Mouse (Mus musculus): Measurements from ENCODE around the gene Cradd. TPM values are rescaled to one million over a fixed set of nuclear protein-coding genes. Genes with fewer than 3 reads are reported as not detected.

Gene Cradd
- polyA plus RNA-seq, 1 experiment from 2014 or later = 13.2 TPM

DNA sequence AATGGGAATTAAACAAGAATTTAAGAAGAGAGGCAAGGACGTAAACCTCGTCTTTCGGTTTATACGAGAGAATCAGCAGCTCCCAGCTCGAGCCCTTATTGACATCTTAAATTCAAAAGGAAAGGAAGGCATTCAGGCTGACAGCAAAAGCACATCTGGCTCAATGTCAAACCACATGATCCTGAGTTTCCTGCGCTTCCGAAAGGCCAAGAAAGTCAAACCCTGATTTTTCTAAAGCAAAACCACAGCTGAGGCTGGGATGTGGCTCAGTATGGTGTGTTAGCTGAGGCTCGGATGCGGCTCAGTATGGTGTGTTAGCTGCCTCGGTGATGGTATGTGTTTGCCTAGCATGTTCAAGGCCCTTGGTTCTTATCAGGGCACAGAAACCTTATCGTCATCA, 26.9 kb downstream of the Cradd start:
- no peak overlapping the region for H3K27ac ChIP-seq
- 0 out of 2 replicates have a peak, but pooled peaks cover 3% of the 10 kb centered on the region for H3K36me3 ChIP-seq (replicated peaks)
- H3K27me3 ChIP-seq (ENCODE audit: poor library complexity, severe bottlenecking) = no peaks in the 10 kb centered on the region
- no peaks in the 10 kb centered on the region for H3K9me3 ChIP-seq
- H3K4me1 ChIP-seq = peaks cover 16% of the 10 kb centered on the region; the same call in 1 of the 2 replicates
- no peak for DNase-seq (ENCODE audit: extremely low spot score, low spot score)
- WGBS = 88% methylated on average over 11 of the region's 11 CpGs
- H3K4me3 ChIP-seq = no peak overlapping the region

DNA sequence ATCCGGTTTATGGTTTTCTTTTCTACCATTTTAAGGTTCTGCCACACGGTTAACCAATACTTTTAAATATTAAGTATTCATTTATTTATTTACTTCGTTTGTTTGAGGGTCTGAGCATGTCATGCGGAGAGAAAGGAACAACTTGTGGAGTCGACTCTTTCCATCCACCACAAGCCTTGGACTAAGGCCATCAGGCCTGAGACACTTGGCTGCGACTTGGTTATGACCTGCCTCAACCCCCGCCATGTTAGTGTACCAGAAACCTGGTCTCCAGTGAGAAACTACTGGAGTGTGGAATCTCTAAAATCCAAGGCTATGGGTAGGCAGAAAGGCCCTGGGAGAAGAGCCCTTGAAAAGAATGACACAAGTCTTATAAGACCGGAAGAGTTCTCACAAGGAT, 30.7 kb downstream of the Cradd start:
- no peak for DNase-seq (ENCODE audit: extremely low spot score, low spot score)
- H3K4me1 ChIP-seq = 0 out of 2 replicates have a peak, but pooled peaks cover 7% of the 10 kb centered on the region
- no peak overlapping the region for H3K4me3 ChIP-seq
- no peaks in the 10 kb centered on the region for H3K27me3 ChIP-seq (ENCODE audit: poor library complexity, severe bottlenecking)
- H3K27ac ChIP-seq = no peak overlapping the region
- H3K36me3 ChIP-seq (replicated peaks) = peaks cover 3% of the 10 kb centered on the region; the same call in 1 of the 2 replicates
- no peaks in the 10 kb centered on the region for H3K9me3 ChIP-seq
- WGBS = 95% methylated on average over 8 of the region's 8 CpGs

DNA sequence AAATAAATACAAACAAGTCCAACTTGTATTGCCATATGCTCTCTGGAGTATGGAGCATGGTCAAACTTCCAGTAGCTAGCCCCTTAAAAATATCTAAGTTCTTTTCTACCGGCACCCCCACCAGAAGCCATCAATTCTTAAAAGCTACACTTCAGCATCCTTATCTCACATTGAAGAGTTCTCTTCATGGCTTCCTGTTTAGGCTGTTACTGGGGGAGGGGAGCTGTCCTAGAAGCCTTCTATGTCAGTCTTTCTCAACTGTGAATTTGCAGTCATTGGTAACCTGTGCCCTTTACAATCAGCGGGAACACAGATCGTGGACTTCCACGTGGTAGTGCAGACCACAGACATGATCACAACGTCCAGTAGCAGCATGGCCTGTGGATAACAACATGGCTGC, 31.7 kb downstream of the Cradd start:
- Histone ChIP-seq H3K36me3 (replicated peaks) (peaks cover 3% of the 10 kb centered on the region; the same call in 1 of the 2 replicates), H3K4me1 (no peaks in the 10 kb centered on the region), H3K27me3 (ENCODE audit: poor library complexity, severe bottlenecking) (no peaks in the 10 kb centered on the region), H3K27ac (no peak overlapping the region), H3K4me3 (no peak overlapping the region), H3K9me3 (no peaks in the 10 kb centered on the region)
- no peak for DNase-seq (ENCODE audit: extremely low spot score, low spot score)
- WGBS = 92% methylated on average over 5 of the region's 5 CpGs

DNA sequence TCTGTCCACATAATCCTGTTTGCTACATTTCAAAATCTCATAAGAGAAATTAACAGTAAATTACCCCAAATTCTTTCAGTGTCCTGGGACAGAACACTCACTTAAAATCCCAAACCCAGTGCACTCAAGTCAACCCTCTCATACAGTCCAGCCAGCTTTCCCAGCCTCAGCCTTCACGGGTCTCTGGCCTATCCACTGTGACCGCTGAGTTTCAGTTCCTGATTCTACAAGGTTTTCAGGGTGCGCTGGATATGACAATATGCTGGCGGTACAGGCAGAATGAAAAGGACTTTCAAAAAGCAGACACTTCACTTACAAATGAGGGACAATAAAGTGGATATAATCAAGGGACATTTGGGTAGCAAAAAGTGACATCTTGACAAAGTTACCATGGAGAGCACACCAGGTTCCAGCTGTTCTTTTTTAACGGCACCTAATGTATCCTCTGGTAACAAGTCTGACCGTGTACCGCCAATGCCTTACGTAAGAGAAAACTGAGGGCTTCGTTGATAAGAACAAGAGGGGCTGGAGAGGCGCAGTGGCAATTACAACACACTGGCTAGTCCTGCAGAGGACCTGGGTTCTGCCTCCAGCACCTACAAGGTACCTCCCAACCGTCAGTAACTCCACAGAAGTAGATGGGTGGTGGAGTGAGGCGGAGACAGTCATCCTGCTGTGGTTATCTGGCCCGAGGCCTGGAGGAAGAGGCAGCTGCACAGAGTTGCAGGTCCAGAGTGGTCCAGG, 32.6 kb downstream of the Cradd start:
- WGBS = 92% methylated on average over 13 of the region's 13 CpGs
- no peak for DNase-seq (ENCODE audit: extremely low spot score, low spot score)
- H3K27ac ChIP-seq = 0 out of 2 replicates have a peak overlapping the region, but pooled peaks have one; percentile 20
- no peaks in the 10 kb centered on the region for H3K9me3 ChIP-seq
- no peaks in the 10 kb centered on the region for H3K27me3 ChIP-seq (ENCODE audit: poor library complexity, severe bottlenecking)
- no peak overlapping the region for H3K4me3 ChIP-seq
- H3K36me3 ChIP-seq (replicated peaks) = peaks cover 3% of the 10 kb centered on the region; the same call in 1 of the 2 replicates
- H3K4me1 ChIP-seq = no peaks in the 10 kb centered on the region

DNA sequence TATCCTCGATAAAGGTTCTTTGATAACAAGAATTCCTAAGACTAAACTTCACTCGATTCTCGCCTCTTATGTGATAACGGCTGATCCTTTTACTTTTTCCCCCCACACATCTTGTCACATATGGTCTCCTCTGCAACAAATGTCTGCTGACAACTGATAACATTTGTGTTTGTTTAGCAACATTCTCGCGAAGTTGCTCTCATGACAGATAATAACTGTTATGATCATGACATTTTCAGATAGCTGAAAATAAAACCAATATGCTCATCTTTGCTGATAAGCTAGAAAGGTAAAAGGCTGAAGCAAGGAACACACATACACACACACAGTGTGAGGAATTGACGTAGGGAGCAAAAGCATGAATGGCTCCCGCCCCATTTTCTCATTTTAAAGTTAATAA, 34.1 kb downstream of the Cradd start:
- Histone ChIP-seq H3K27me3 (ENCODE audit: poor library complexity, severe bottlenecking) (no peaks in the 10 kb centered on the region), H3K36me3 (replicated peaks) (peaks cover 3% of the 10 kb centered on the region; the same call in 1 of the 2 replicates), H3K4me1 (no peaks in the 10 kb centered on the region), H3K9me3 (no peaks in the 10 kb centered on the region), H3K27ac (no peak overlapping the region), H3K4me3 (no peak overlapping the region)
- no peak for DNase-seq (ENCODE audit: extremely low spot score, low spot score)
- 90% methylated on average over 8 of the region's 8 CpGs for WGBS

DNA sequence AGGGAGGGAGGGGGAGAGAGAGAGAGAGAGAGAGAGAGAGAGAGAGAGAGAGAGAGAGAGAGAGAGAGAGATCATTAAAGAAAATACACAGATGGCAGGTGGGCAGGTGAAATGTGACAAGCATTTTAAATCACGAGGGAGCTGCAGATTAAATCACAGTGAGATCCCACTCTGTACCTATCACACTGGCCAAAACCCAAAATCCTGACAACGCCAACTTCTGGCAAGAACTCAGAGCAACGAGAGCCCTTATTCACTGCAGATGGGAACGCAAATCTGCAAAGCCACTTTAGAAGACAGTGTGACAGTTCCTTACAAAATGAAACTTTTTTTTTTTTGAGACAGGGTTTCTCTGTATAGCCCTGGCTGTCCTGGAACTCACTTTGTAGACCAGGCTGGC, 35.7 kb downstream of the Cradd start:
- 90% methylated on average over 4 of the region's 4 CpGs for WGBS
- no peak for DNase-seq (ENCODE audit: extremely low spot score, low spot score)
- 0 out of 2 replicates have a peak, but pooled peaks cover 4% of the 10 kb centered on the region for H3K4me1 ChIP-seq
- no peak overlapping the region for H3K4me3 ChIP-seq
- peaks cover 3% of the 10 kb centered on the region; the same call in 1 of the 2 replicates for H3K36me3 ChIP-seq (replicated peaks)
- no peak overlapping the region for H3K27ac ChIP-seq
- no peaks in the 10 kb centered on the region for H3K27me3 ChIP-seq (ENCODE audit: poor library complexity, severe bottlenecking)
- no peaks in the 10 kb centered on the region for H3K9me3 ChIP-seq

DNA sequence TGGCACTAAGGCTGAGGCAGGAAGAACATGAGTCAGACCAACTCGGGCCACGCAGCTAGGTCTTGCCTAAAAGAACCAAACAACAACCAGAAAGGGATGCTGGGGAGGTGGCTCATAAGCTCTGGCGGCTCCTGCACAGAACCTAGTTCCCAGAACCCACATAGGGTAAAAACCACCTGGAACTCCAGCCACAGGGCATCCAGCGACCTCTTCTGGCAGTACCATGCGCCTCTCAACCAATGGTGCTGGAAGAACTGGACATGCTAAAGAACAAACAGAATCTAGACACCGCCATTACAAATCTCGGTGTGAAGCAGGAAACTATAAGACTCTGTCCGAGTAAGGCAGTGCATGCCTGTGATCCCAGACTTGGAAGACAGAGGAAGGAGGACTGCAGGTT, 36.6 kb downstream of the Cradd start:
- Histone ChIP-seq H3K9me3 (no peaks in the 10 kb centered on the region), H3K4me3 (no peak overlapping the region), H3K27ac (no peak overlapping the region), H3K27me3 (ENCODE audit: poor library complexity, severe bottlenecking) (no peaks in the 10 kb centered on the region), H3K4me1 (peaks cover 5% of the 10 kb centered on the region; the same call in 1 of the 2 replicates), H3K36me3 (replicated peaks) (peaks cover 3% of the 10 kb centered on the region; the same call in 1 of the 2 replicates)
- no peak for DNase-seq (ENCODE audit: extremely low spot score, low spot score)
- WGBS = 86% methylated on average over 8 of the region's 8 CpGs

DNA sequence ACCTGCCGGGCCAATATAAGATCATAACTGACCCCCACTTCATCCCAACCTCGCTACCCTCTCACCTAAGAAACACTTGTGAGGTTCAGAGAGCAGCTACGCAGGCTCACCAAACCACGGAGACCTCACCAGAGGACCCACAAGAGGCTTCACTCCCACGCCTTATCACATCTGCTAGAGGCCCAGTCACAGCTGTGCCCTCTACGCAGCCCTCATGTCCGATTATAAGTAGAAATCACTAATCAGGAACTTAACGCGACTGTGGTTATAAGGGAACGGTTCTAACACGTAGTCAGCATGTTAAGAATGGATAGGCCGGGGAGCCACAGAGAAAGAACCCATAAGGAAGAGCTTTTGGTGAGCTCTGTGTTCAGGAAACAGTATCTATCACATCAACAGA, 40.5 kb downstream of the Cradd start:
- DNase-seq (ENCODE audit: extremely low spot score, low spot score) = no peak
- Histone ChIP-seq H3K27me3 (ENCODE audit: poor library complexity, severe bottlenecking) (no peaks in the 10 kb centered on the region), H3K36me3 (replicated peaks) (no peaks in the 10 kb centered on the region), H3K4me3 (no peak overlapping the region), H3K4me1 (peaks cover 8% of the 10 kb centered on the region; the same call in 1 of the 2 replicates), H3K27ac (no peak overlapping the region), H3K9me3 (no peaks in the 10 kb centered on the region)
- 94% methylated on average over 12 of the region's 12 CpGs for WGBS

DNA sequence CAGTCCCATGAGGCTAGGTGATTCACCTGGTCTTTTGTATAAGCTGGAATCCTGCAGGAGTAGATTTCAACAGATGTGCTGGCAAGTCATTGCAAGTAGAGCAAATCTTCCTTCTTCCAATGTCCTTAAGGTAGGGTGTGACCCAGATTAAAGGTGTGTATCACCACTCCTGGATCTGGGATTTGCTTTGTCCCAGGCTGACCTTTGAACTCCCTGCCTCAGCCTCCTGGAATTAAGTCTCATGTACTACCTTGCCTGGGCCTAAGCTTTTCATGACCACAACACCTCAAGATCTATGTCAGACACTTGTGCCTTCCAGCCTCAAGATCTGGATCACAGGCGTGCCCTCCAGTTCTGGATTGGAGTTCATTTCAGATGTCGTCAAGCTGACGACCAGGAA, 41.9 kb downstream of the Cradd start:
- H3K27ac ChIP-seq = no peak overlapping the region
- H3K9me3 ChIP-seq = no peaks in the 10 kb centered on the region
- no peaks in the 10 kb centered on the region for H3K27me3 ChIP-seq (ENCODE audit: poor library complexity, severe bottlenecking)
- peaks cover 8% of the 10 kb centered on the region; the same call in 1 of the 2 replicates for H3K4me1 ChIP-seq
- no peaks in the 10 kb centered on the region for H3K36me3 ChIP-seq (replicated peaks)
- no peak overlapping the region for H3K4me3 ChIP-seq
- no peak for DNase-seq (ENCODE audit: extremely low spot score, low spot score)
- WGBS = 88% methylated on average over 3 of the region's 3 CpGs

DNA sequence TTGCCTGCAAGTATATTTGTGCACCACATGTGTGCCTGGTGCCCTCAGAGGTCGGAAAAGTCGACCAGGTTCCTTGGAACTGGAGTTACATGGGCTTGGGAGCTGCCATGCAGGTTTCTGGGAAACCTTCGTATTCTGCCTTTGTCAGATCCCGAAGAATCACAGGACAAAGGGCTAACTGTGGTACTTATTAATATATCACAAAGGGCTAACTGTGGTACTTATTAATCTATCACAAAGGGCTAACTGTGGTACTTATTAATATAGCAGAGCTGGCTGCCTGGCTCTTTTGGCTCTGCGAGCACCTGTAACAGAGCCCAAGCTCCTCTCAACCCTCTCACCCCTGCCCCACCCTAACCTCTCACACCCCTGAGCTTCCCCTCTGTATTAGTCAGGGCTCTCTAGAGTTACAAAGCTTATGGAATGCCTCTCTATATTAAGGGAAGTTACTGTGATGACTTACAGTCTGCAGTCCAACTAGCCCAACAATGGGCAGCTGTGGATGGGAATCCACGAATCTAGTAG, 42.4 kb downstream of the Cradd start:
- Histone ChIP-seq H3K27me3 (ENCODE audit: poor library complexity, severe bottlenecking) (no peaks in the 10 kb centered on the region), H3K27ac (no peak overlapping the region), H3K4me3 (no peak overlapping the region), H3K9me3 (no peaks in the 10 kb centered on the region), H3K36me3 (replicated peaks) (no peaks in the 10 kb centered on the region), H3K4me1 (peaks cover 8% of the 10 kb centered on the region; the same call in 1 of the 2 replicates)
- DNase-seq (ENCODE audit: extremely low spot score, low spot score) = no peak
- WGBS = 89% methylated on average over 6 of the region's 6 CpGs

DNA sequence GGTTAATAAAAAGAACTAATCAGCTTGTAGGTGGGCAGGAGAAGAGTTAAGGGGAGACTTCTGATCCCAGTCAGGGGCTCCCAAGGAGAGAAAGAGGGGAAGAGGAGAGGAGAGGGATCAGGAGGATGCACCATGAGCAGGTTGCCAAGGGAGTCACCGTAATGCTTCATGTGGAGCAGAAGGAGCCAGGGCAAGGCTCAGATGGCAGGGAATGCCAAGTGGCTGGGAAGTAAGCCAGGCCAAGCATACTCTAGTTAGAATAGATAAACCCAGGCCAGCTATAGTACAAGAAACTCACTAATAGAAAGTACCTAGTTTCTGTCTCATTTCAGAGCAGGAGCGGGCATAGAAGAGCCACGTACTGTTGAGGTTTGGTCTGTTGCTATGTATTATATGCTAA, 43.6 kb downstream of the Cradd start:
- Histone ChIP-seq H3K27me3 (ENCODE audit: poor library complexity, severe bottlenecking) (no peaks in the 10 kb centered on the region), H3K4me1 (peaks cover 8% of the 10 kb centered on the region; the same call in 1 of the 2 replicates), H3K4me3 (no peak overlapping the region), H3K36me3 (replicated peaks) (no peaks in the 10 kb centered on the region), H3K9me3 (no peaks in the 10 kb centered on the region), H3K27ac (no peak overlapping the region)
- no peak for DNase-seq (ENCODE audit: extremely low spot score, low spot score)
- 96% methylated on average over 3 of the region's 3 CpGs for WGBS

DNA sequence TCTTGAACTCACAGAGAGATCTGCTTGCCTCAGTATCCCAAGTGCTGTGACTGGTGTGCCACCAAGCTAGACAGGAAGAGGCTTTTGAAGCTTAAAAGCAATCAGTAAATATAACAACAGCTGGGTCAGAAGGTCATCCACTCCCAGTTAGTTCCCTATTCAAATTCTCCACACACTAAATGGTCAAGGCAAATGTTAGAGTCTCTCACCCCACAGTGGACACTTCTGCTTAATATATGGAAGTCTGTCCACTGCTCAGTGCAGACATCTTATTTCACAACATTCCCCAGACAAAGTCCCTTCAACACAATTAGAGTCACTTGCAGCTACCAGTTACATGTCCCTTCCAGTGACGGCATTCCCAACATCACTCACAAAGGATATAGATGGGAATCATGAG, 44.5 kb downstream of the Cradd start:
- Histone ChIP-seq H3K27ac (no peak overlapping the region), H3K4me1 (peaks cover 8% of the 10 kb centered on the region; the same call in 1 of the 2 replicates), H3K4me3 (no peak overlapping the region), H3K27me3 (ENCODE audit: poor library complexity, severe bottlenecking) (no peaks in the 10 kb centered on the region), H3K36me3 (replicated peaks) (no peaks in the 10 kb centered on the region), H3K9me3 (no peaks in the 10 kb centered on the region)
- no peak for DNase-seq (ENCODE audit: extremely low spot score, low spot score)
- 88% methylated on average over 1 of the region's 1 CpGs for WGBS

DNA sequence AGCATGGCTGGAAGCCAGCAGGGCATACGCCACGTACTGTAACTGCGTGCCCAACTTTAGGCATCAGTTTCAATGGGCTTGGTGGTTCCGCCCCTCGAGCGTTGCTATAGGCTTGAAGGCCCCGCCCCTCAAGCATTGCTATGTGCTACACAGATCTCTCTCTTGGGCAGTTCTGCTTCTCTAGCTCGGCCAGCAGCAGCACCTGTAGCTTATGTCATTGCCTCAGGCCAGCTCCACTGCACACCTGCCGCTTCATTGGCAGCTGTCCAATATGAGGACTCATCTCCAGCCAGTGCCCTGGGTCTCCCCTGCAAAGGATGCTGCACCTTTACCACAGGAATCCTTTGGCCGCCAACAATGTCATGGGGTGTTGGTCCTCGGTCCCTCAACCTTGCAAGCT, 45.8 kb downstream of the Cradd start:
- no peaks in the 10 kb centered on the region for H3K27me3 ChIP-seq (ENCODE audit: poor library complexity, severe bottlenecking)
- no peak overlapping the region for H3K27ac ChIP-seq
- H3K9me3 ChIP-seq = 0 out of 2 replicates have a peak, but pooled peaks cover 2% of the 10 kb centered on the region
- H3K4me3 ChIP-seq = no peak overlapping the region
- peaks cover 4% of the 10 kb centered on the region; the same call in 1 of the 2 replicates for H3K4me1 ChIP-seq
- 92% methylated on average over 11 of the region's 11 CpGs for WGBS
- DNase-seq (ENCODE audit: extremely low spot score, low spot score) = no peak
- H3K36me3 ChIP-seq (replicated peaks) = no peaks in the 10 kb centered on the region

All from forebrain, embryonic 10.5 days (tissue).